ENCODE assay signal across 8 mouse cellular contexts in genomic region chr11:120369656-120370055, GRCm38 (mm10). TPM values are rescaled to one million over a fixed set of nuclear protein-coding genes. Genes with fewer than 3 reads are reported as not detected.
DNase-seq lines count a peak whose midpoint lies in the region; ATAC-seq and TF ChIP-seq lines count a peak whose summit lies in the region.

No protein-coding gene starts in this region.

- TF ChIP-seq CTCF in testis, adult 2 months (IDR thresholded peaks at IDR 0.05; ENCODE audit: control insufficient read depth, insufficient read depth, insufficient replicate concordance, low read depth, low read length), result peak; percentile 51; the same call in 1 of the 2 replicates
- TF ChIP-seq CTCF in lung, embryonic 14.5 days (IDR thresholded peaks at IDR 0.05; ENCODE audit: low read depth), result peak; percentile 91

- no peaks in the 10 kb centered on the region; the same call in none of the 2 replicates for H3K36me3 ChIP-seq in testis, adult 2 months (ENCODE audit: control insufficient read depth, insufficient read depth, low read length)
- peaks cover 62% of the 10 kb centered on the region for H3K36me3 ChIP-seq in heart, embryonic 10.5 days
- peaks cover 46% of the 10 kb centered on the region for H3K36me3 ChIP-seq in kidney, embryonic 14.5 days (ENCODE audit: control insufficient read depth, insufficient read depth, low read length)
- H3K36me3 ChIP-seq in lung, embryonic 14.5 days (ENCODE audit: insufficient read depth), result peaks cover 51% of the 10 kb centered on the region
- H3K36me3 ChIP-seq in neural tube, embryonic 14.5 days (ENCODE audit: control insufficient read depth, insufficient read depth, low read length), result peaks cover 38% of the 10 kb centered on the region

- H3K4me2 ChIP-seq in kidney, embryonic 14.5 days (replicated peaks; ENCODE audit: low read depth, low read length), result no peak overlapping the region
- no peak overlapping the region for H3K4me2 ChIP-seq in lung, embryonic 14.5 days
- no peak overlapping the region for H3K4me2 ChIP-seq in neural tube, embryonic 14.5 days (ENCODE audit: low read depth, low read length)

- H3K27ac ChIP-seq in testis, adult 2 months (ENCODE audit: control insufficient read depth, insufficient read depth, low read depth, low read length), result no peak overlapping the region
- peak overlapping the region; percentile 44; the same call in 1 of the 2 replicates for H3K27ac ChIP-seq in heart, embryonic 10.5 days
- no peak overlapping the region for H3K27ac ChIP-seq in kidney, embryonic 14.5 days (ENCODE audit: low read depth, low read length)
- H3K27ac ChIP-seq in lung, embryonic 14.5 days (ENCODE audit: low read depth), result no peak overlapping the region
- no peak overlapping the region for H3K27ac ChIP-seq in neural tube, embryonic 14.5 days (ENCODE audit: low read depth, low read length)

- no peaks in the 10 kb centered on the region for H3K4me1 ChIP-seq in testis, adult 2 months (ENCODE audit: control insufficient read depth, insufficient read depth, low read length)
- H3K4me1 ChIP-seq in heart, embryonic 10.5 days, result peaks cover 52% of the 10 kb centered on the region
- peaks cover 3% of the 10 kb centered on the region; the same call in 1 of the 2 replicates for H3K4me1 ChIP-seq in kidney, embryonic 14.5 days (ENCODE audit: control insufficient read depth, insufficient read depth, low read length)
- H3K4me1 ChIP-seq in lung, embryonic 14.5 days (ENCODE audit: insufficient read depth), result no peaks in the 10 kb centered on the region
- H3K4me1 ChIP-seq in neural tube, embryonic 14.5 days (ENCODE audit: control insufficient read depth, insufficient read depth, low read length), result peaks cover 2% of the 10 kb centered on the region; the same call in 1 of the 2 replicates

- no peaks in the 10 kb centered on the region for H3K27me3 ChIP-seq in testis, adult 2 months (ENCODE audit: control insufficient read depth, insufficient read depth, low read length)
- no peaks in the 10 kb centered on the region for H3K27me3 ChIP-seq in heart, embryonic 10.5 days (ENCODE audit: insufficient read depth, poor library complexity, severe bottlenecking)
- H3K27me3 ChIP-seq in kidney, embryonic 14.5 days (ENCODE audit: control insufficient read depth, insufficient read depth, low read length), result no peaks in the 10 kb centered on the region
- H3K27me3 ChIP-seq in lung, embryonic 14.5 days (ENCODE audit: insufficient read depth, low read length), result no peaks in the 10 kb centered on the region
- H3K27me3 ChIP-seq in neural tube, embryonic 14.5 days (ENCODE audit: control insufficient read depth, insufficient read depth, low read length), result no peaks in the 10 kb centered on the region

- no peak for TF ChIP-seq POLR2A in testis, adult 2 months (IDR thresholded peaks at IDR 0.05; ENCODE audit: control insufficient read depth, low read depth, low read length)

- peak; percentile 63 for ATAC-seq in kidney, embryonic 14.5 days (ENCODE audit: low FRiP score, low TSS enrichment)
- ATAC-seq in lung, embryonic 14.5 days (ENCODE audit: insufficient read depth), result peak; percentile 76
- peak; percentile 72 for ATAC-seq in neural tube, embryonic 14.5 days (ENCODE audit: low read depth)

- H3K9me3 ChIP-seq in heart, embryonic 10.5 days, result no peaks in the 10 kb centered on the region
- no peaks in the 10 kb centered on the region for H3K9me3 ChIP-seq in kidney, embryonic 14.5 days (ENCODE audit: control insufficient read depth, low read length)
- no peaks in the 10 kb centered on the region for H3K9me3 ChIP-seq in lung, embryonic 14.5 days (ENCODE audit: low read depth, low read length)
- H3K9me3 ChIP-seq in neural tube, embryonic 14.5 days (ENCODE audit: control insufficient read depth, low read length), result no peaks in the 10 kb centered on the region

- H3K4me3 ChIP-seq in testis, adult 2 months (ENCODE audit: control insufficient read depth, low read depth, low read length), result no peak overlapping the region
- H3K4me3 ChIP-seq in heart, embryonic 10.5 days, result no peak overlapping the region
- H3K4me3 ChIP-seq in kidney, embryonic 14.5 days (ENCODE audit: low read length), result no peak overlapping the region
- no peak overlapping the region for H3K4me3 ChIP-seq in lung, embryonic 14.5 days (ENCODE audit: low read depth, low read length)
- no peak overlapping the region for H3K4me3 ChIP-seq in neural tube, embryonic 14.5 days (ENCODE audit: low read depth, low read length)

- no peak overlapping the region for H3K9ac ChIP-seq in kidney, embryonic 14.5 days (ENCODE audit: low read depth, low read length)
- H3K9ac ChIP-seq in lung, embryonic 14.5 days, result no peak overlapping the region
- H3K9ac ChIP-seq in neural tube, embryonic 14.5 days (replicated peaks; ENCODE audit: low read depth, low read length), result no peak overlapping the region

- 47% methylated on average over 8 of the region's 8 CpGs for WGBS in heart, embryonic 10.5 days
- 31% methylated on average over 8 of the region's 8 CpGs for WGBS in kidney, embryonic 14.5 days
- 28% methylated on average over 8 of the region's 8 CpGs for WGBS in lung, embryonic 14.5 days
- 34% methylated on average over 8 of the region's 8 CpGs for WGBS in neural tube, embryonic 14.5 days

- DNase-seq in testis, postnatal 14 days (ENCODE audit: low spot score), result no peak
- peak; percentile 71 for DNase-seq in embryo, embryonic 10.5 days (ENCODE audit: low spot score)
- no peak for DNase-seq in heart, embryonic 10.5 days (ENCODE audit: low spot score)
- peak; percentile 80 for DNase-seq in lung, embryonic 14.5 days
- peak; percentile 88 for DNase-seq in thymus, postnatal 4 days

RNA-seq across cellular contexts. Expression of gene Fscn2, which starts 8.3 kb away (rescaled TPM):
- 1.6 and 2.1 TPM in 2 replicates for polyA plus RNA-seq in testis, adult 2 months (2012; rRNA removed)
- polyA plus RNA-seq in heart, embryonic 10.5 days (2016; fragmentation: Nextera tagmentation; extraction: Ambion mirVana), result 0.25 and 0.49 TPM in 2 replicates
- 0.62 and 1.6 TPM in 2 replicates for polyA plus RNA-seq in kidney, embryonic 14.5 days (2014; fragmentation: Nextera tagmentation; extraction: Ambion mirVana)
- 0.23 and 0.57 TPM in 2 replicates for polyA plus RNA-seq in lung, embryonic 14.5 days (2014; fragmentation: Nextera tagmentation; extraction: Ambion mirVana)
- 0.63 and 1.7 TPM in 2 replicates for polyA plus RNA-seq in neural tube, embryonic 14.5 days (2014; fragmentation: Nextera tagmentation; extraction: Ambion mirVana)

RNA-seq across cellular contexts. Expression of gene Faap100, which starts 8.9 kb away (rescaled TPM):
- polyA plus RNA-seq in testis, adult 2 months (2012; rRNA removed), result 57.8 and 67.1 TPM in 2 replicates
- polyA plus RNA-seq in heart, embryonic 10.5 days (2016; fragmentation: Nextera tagmentation; extraction: Ambion mirVana), result 32.5 and 35.9 TPM in 2 replicates
- polyA plus RNA-seq in kidney, embryonic 14.5 days (2014; fragmentation: Nextera tagmentation; extraction: Ambion mirVana), result 32.1 and 40.3 TPM in 2 replicates
- polyA plus RNA-seq in lung, embryonic 14.5 days (2014; fragmentation: Nextera tagmentation; extraction: Ambion mirVana), result 35.6 and 44.5 TPM in 2 replicates
- 74.8 and 86.8 TPM in 2 replicates for polyA plus RNA-seq in neural tube, embryonic 14.5 days (2014; fragmentation: Nextera tagmentation; extraction: Ambion mirVana)

RNA-seq across cellular contexts. Expression of gene Actg1, which starts 21.3 kb away (rescaled TPM):
- 670 and 672 TPM in 2 replicates for polyA plus RNA-seq in testis, adult 2 months (2012; rRNA removed)
- 1,513 and 2,033 TPM in 2 replicates for polyA plus RNA-seq in heart, embryonic 10.5 days (2016; fragmentation: Nextera tagmentation; extraction: Ambion mirVana)
- polyA plus RNA-seq in kidney, embryonic 14.5 days (2014; fragmentation: Nextera tagmentation; extraction: Ambion mirVana), result 2,303 and 2,603 TPM in 2 replicates
- 2,614 and 2,926 TPM in 2 replicates for polyA plus RNA-seq in lung, embryonic 14.5 days (2014; fragmentation: Nextera tagmentation; extraction: Ambion mirVana)
- polyA plus RNA-seq in neural tube, embryonic 14.5 days (2014; fragmentation: Nextera tagmentation; extraction: Ambion mirVana), result 4,176 and 4,177 TPM in 2 replicates

Comparison
In these comparisons a context has a peak if more than half of its experiments do, and no peak if none do; other contexts are left out.
1. DNase-seq: peak in embryo, embryonic 10.5 days (single experiment), lung, embryonic 14.5 days (single experiment) and thymus, postnatal 4 days (single experiment); none in testis, postnatal 14 days (single experiment) and heart, embryonic 10.5 days (single experiment).
2. Peak in every context shown above with its lines, with median percentiles within 50 percentile points of each other: ATAC-seq.